Mouse (Mus musculus): ENCODE measurements around the gene Slc2a8.

GRCm38 (mm10) chr2:32962875-32963220 is 19.0 kb downstream of the Slc2a8 start:
- TF ChIP-seq CTCF (IDR thresholded peaks at IDR 0.05; ENCODE audit: extremely low read depth, insufficient read depth, low read length) (no peak), POLR2A (IDR thresholded peaks at IDR 0.05; ENCODE audit: extremely low read depth, insufficient read depth, low read length) (no peak)

Measured in cortical plate, adult 2 months (tissue).